Mouse (Mus musculus) bone marrow macrophage, adult 2 months (primary cell): ENCODE measurements around the gene Kcnmb4.

ENCODE experiments used
- CTCF ChIP-seq: IDR thresholded peaks from 2 replicates; pipeline ENCODE4 v1.5.1; 2012; ENCODE audit warnings: low read depth, mild to moderate bottlenecking, low read length, moderate library complexity
- POLR2A ChIP-seq: IDR thresholded peaks from 2 replicates; pipeline ENCODE4 v1.6.1; 2012; ENCODE audit warnings: mild to moderate bottlenecking, low read depth, low read length, borderline replicate concordance

- no peak for TF ChIP-seq CTCF
- TF ChIP-seq POLR2A: no peak
Measured at GRCm38 (mm10) chr10:116416142-116416541, 57.5 kb downstream of the Kcnmb4 start.
